Mouse (Mus musculus) hindbrain, embryonic 14.5 days (tissue): ENCODE data around the gene Cdkal1. TPM values are rescaled to one million over a fixed set of nuclear protein-coding genes. Genes with fewer than 3 reads are reported as not detected.

ENCODE experiments used
- ATAC-seq: fragments of 200-750 bp; cut with Nextera tagmentation; 2 replicates; pipeline ENCODE4 v1.8.0; 2017; ENCODE audit warnings: moderate number of reproducible peaks, mild to moderate bottlenecking, moderate TSS enrichment, moderate library complexity; ENCODE audit not compliant: low FRiP score
- DNase-seq: peaks from one replicate; pipeline ENCODE4 v3.0.0-alpha.2; 2015; ENCODE audit warnings: low spot score
- H3K27ac ChIP-seq: fragments of 300-500 bp; sonication (generic); 2 replicates; pipeline ENCODE4 v1.5.1; 2014; ENCODE audit warnings: mild to moderate bottlenecking, moderate library complexity
- H3K27me3 ChIP-seq: fragments of 300-500 bp; sonication (generic); 2 replicates; pipeline ENCODE4 v1.6.1; 2014; ENCODE audit warnings: mild to moderate bottlenecking, low read length, mixed read lengths; ENCODE audit not compliant: control insufficient read depth, insufficient read depth
- H3K36me3 ChIP-seq: fragments of 300-500 bp; sonication (generic); replicated peaks from 2 replicates; pipeline ENCODE4 v1.6.1; 2014; ENCODE audit not compliant: control insufficient read depth, insufficient read depth
- H3K4me1 ChIP-seq: fragments of 300-500 bp; sonication (generic); replicated peaks from 2 replicates; pipeline ENCODE4 v1.6.1; 2014; ENCODE audit warnings: antibody characterized with exemption, low read length, mixed read lengths; ENCODE audit not compliant: control insufficient read depth, insufficient read depth
- H3K4me2 ChIP-seq: fragments of 300-500 bp; sonication (generic); replicated peaks from 2 replicates; pipeline ENCODE4 v1.6.1; 2014; ENCODE audit warnings: mild to moderate bottlenecking, moderate library complexity
- H3K4me3 ChIP-seq: fragments of 300-500 bp; sonication (generic); replicated peaks from 2 replicates; pipeline ENCODE4 v1.5.1; 2014; ENCODE audit warnings: mild to moderate bottlenecking, low read length
- H3K9ac ChIP-seq: fragments of 300-500 bp; sonication (generic); 2 replicates; pipeline ENCODE4 v1.6.1; 2014
- H3K9me3 ChIP-seq: fragments of 300-500 bp; sonication (generic); 2 replicates; pipeline ENCODE4 v1.6.1; 2016; ENCODE audit warnings: low read length; ENCODE audit not compliant: control insufficient read depth
- WGBS: fragments of 180-500 bp; shearing (Covaris S2); extraction: QIAGEN DNeasy Blood & Tissue Kit; methylation state at CpG from one replicate; pipeline ENCODE4 v1.1.7; 2014; 5-methylcytosine and 5-hydroxymethylcytosine counted together
- polyA plus RNA-seq: library from polyadenylated mRNA; unstranded; fragments of >200 nt; fragmentation: Nextera tagmentation; extraction: Ambion mirVana; gene quantifications from 2 replicates; pipeline ENCODE4 v1.2.1, GENCODE M21; 2014

Gene Cdkal1
- polyA plus RNA-seq, 1 experiment from 2014 or later, result 19.4 TPM

DNA sequence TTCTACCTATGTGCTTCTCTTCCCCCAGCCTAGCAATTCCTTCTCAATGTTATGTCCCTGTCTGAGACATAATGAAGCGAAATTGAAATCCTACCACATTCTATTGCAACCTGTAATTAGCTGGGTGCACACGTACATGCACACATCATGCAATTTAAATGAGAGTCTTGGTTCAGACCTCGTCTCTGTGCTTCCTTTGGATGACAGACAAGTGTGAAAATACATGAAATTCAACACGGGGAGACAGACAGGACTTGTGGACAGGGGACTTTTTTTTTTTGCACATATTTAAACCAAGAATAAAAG lies 484.1 kb downstream of the Cdkal1 start:
- H3K4me1 ChIP-seq, result peaks cover 36% of the 10 kb centered on the region
- no peaks in the 10 kb centered on the region for H3K9me3 ChIP-seq
- no peak overlapping the region for H3K9ac ChIP-seq
- H3K27me3 ChIP-seq, result no peaks in the 10 kb centered on the region
- peak overlapping the region; percentile 15; the same call in 1 of the 2 replicates for H3K4me2 ChIP-seq
- H3K4me3 ChIP-seq, result no peak overlapping the region
- no peaks in the 10 kb centered on the region for H3K36me3 ChIP-seq
- ATAC-seq (peak; percentile 16; the same call in 1 of the 2 replicates), DNase-seq (no peak)
- H3K27ac ChIP-seq, result peak overlapping the region; percentile 84
- WGBS, result 12% methylated on average over 4 of the region's 4 CpGs

GRCm38 (mm10) chr13:29370731-29371465 lies 484.6 kb downstream of the Cdkal1 start:
- Histone ChIP-seq H3K27ac (peak overlapping the region; percentile 84), H3K4me1 (peaks cover 34% of the 10 kb centered on the region), H3K9ac (no peak overlapping the region), H3K4me3 (no peak overlapping the region), H3K27me3 (no peaks in the 10 kb centered on the region), H3K9me3 (no peaks in the 10 kb centered on the region), H3K36me3 (no peaks in the 10 kb centered on the region), H3K4me2 (peak overlapping the region; percentile 15; the same call in 1 of the 2 replicates)
- 5% methylated on average over 5 of the region's 5 CpGs for WGBS
- DNase-seq (peak; percentile 69), ATAC-seq (peak; percentile 88)

- ATAC-seq (no peak), DNase-seq (no peak)
- no peaks in the 10 kb centered on the region for H3K27me3 ChIP-seq
- no peaks in the 10 kb centered on the region for H3K9me3 ChIP-seq
- 47% methylated on average over 6 of the region's 6 CpGs for WGBS
- H3K9ac ChIP-seq, result no peak overlapping the region
- no peak overlapping the region for H3K4me2 ChIP-seq
- H3K27ac ChIP-seq, result no peak overlapping the region
- no peak overlapping the region for H3K4me3 ChIP-seq
- H3K36me3 ChIP-seq, result no peaks in the 10 kb centered on the region
- H3K4me1 ChIP-seq, result peaks cover 37% of the 10 kb centered on the region
Observed at GRCm38 (mm10) chr13:29368806-29369205, 486.7 kb downstream of the Cdkal1 start.

DNA sequence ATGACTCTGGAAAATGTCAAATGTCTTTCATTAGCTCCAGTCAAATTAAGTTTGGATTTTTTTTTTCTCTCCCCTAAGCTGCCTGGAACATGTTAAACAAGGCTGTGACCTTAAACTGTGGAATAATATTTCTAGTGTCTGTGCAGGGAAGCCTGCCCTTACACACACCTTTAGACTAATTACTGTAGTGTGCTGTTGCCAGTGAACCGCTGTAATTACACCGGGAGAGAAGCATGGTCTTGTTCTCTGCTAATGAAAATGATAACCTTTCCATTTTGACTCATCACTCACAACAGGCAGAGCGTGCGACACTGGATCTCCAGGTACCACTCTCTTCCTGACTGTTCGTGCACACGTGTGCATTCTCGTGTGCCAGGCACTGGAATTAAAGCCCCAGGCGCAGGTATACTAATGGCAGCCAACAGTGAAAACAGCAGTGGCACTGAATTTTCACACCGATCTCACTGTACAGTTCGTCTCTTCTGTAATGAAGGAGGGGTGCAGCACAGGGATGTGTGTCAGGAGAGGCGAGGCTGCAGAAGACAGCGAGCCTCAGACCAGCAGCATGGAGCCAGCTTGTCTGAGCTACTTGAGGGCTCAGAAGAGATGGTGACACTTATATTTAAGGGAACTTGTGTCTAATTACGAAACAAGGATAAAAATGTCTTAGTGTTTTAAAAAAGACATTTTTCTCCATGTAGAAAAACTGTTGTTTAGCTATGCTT lies 490.4 kb downstream of the Cdkal1 start:
- H3K4me1 ChIP-seq, result peaks cover 13% of the 10 kb centered on the region; the same call in 1 of the 2 replicates
- H3K9ac ChIP-seq, result no peak overlapping the region
- H3K36me3 ChIP-seq, result no peaks in the 10 kb centered on the region
- H3K9me3 ChIP-seq, result no peaks in the 10 kb centered on the region
- ATAC-seq, result no peak
- no peaks in the 10 kb centered on the region for H3K27me3 ChIP-seq
- 55% methylated on average over 13 of the region's 13 CpGs for WGBS
- H3K4me3 ChIP-seq, result no peak overlapping the region
- H3K27ac ChIP-seq, result 0 out of 2 replicates have a peak overlapping the region, but pooled peaks have one; percentile 3
- no peak for DNase-seq
- no peak overlapping the region for H3K4me2 ChIP-seq

DNA sequence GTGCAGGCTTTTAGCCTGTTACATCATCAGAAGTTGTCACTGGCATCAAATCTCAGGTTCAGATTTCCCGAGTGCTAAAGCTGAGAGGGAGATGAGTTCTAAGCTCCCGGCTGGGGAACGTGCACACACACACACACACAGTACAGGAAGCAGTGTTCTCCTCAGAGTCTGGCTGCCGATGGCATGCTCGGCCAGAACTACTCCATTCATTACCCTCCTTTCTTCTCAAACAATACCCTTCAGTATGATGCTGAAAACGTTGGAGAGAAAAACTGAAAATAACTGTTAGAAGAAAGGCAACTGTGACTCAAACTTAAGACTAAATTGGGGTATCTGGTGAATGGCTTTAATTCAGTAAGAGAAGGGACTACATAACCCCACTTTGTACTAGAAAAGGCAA lies 491.5 kb downstream of the Cdkal1 start:
- no peak for ATAC-seq
- Histone ChIP-seq H3K9ac (no peak overlapping the region), H3K4me3 (no peak overlapping the region), H3K9me3 (no peaks in the 10 kb centered on the region), H3K27me3 (no peaks in the 10 kb centered on the region), H3K27ac (no peak overlapping the region), H3K36me3 (no peaks in the 10 kb centered on the region), H3K4me2 (no peak overlapping the region), H3K4me1 (peaks cover 13% of the 10 kb centered on the region; the same call in 1 of the 2 replicates)
- no peak for DNase-seq
- 18% methylated on average over 6 of the region's 6 CpGs for WGBS

GRCm38 (mm10) chr13:29361842-29362241 lies 493.6 kb downstream of the Cdkal1 start:
- Histone ChIP-seq H3K9ac (no peak overlapping the region), H3K4me3 (no peak overlapping the region), H3K27me3 (no peaks in the 10 kb centered on the region), H3K36me3 (no peaks in the 10 kb centered on the region), H3K4me2 (no peak overlapping the region), H3K27ac (no peak overlapping the region), H3K4me1 (peaks cover 13% of the 10 kb centered on the region; the same call in 1 of the 2 replicates), H3K9me3 (no peaks in the 10 kb centered on the region)
- 90% methylated on average over 4 of the region's 4 CpGs for WGBS
- no peak for DNase-seq
- no peak for ATAC-seq

DNA sequence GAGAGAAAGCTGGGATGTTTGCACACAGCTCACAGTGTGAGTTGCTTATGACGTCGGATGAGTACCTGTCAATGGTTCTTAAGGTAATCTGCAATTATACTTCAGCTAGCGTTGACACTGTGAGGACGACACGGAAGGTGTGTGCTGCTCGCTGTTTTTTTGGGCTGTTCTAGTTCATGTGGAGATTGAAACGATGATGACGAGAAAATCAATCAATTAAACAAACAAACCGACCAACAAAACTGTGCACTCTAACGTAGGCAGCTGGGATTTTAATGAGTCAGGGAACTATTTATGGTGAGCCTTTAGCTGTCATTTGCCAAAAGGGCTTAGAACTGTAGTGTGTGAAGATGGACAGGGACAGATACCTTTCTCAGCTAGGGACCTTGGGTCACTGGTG lies 494.6 kb downstream of the Cdkal1 start:
- Histone ChIP-seq H3K36me3 (no peaks in the 10 kb centered on the region), H3K4me2 (no peak overlapping the region), H3K9me3 (no peaks in the 10 kb centered on the region), H3K9ac (no peak overlapping the region), H3K4me3 (no peak overlapping the region), H3K27ac (no peak overlapping the region), H3K27me3 (no peaks in the 10 kb centered on the region), H3K4me1 (peaks cover 19% of the 10 kb centered on the region)
- ATAC-seq, result no peak
- WGBS, result 83% methylated on average over 10 of the region's 10 CpGs
- DNase-seq, result no peak

GRCm38 (mm10) chr13:29359341-29359740 lies 496.1 kb downstream of the Cdkal1 start:
- Histone ChIP-seq H3K4me2 (no peak overlapping the region), H3K4me3 (no peak overlapping the region), H3K9ac (no peak overlapping the region), H3K27ac (no peak overlapping the region), H3K36me3 (no peaks in the 10 kb centered on the region), H3K27me3 (no peaks in the 10 kb centered on the region), H3K4me1 (peaks cover 25% of the 10 kb centered on the region; the same call in 1 of the 2 replicates), H3K9me3 (no peaks in the 10 kb centered on the region)
- 81% methylated on average over 1 of the region's 1 CpGs for WGBS
- DNase-seq, result no peak
- no peak for ATAC-seq

DNA sequence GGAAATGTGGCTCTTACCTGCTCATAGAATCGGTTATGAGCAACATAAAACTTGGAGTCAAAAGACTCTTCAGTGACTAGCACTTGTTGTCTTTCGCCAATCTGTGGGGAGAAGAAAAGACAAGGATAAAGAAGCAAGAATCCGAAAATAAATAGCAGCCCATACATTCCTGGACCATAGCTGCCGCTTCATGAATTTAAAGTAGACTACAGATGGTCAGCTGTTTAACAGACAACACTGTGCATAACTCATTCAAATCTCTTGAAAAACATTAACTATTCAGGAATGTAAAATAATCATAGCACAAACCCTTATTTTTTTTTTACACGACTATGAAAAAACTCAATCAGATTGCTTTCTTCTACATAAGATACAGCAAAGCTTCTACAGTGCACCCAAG lies 498.0 kb downstream of the Cdkal1 start:
- no peak overlapping the region for H3K9ac ChIP-seq
- H3K27ac ChIP-seq, result no peak overlapping the region
- peaks cover 21% of the 10 kb centered on the region; the same call in 1 of the 2 replicates for H3K4me1 ChIP-seq
- no peak overlapping the region for H3K4me2 ChIP-seq
- no peak for DNase-seq
- no peak overlapping the region for H3K4me3 ChIP-seq
- ATAC-seq, result no peak
- 81% methylated on average over 5 of the region's 5 CpGs for WGBS
- H3K36me3 ChIP-seq, result no peaks in the 10 kb centered on the region
- H3K9me3 ChIP-seq, result no peaks in the 10 kb centered on the region
- H3K27me3 ChIP-seq, result no peaks in the 10 kb centered on the region
